Mouse (Mus musculus) liver, embryonic 12.5 days (tissue): Measurements from ENCODE around the gene Grap. TPM values are rescaled to one million over a fixed set of nuclear protein-coding genes. Genes with fewer than 3 reads are reported as not detected.
A peak's percentile ranks its signal among the peaks of the same experiment; 100 is the strongest.

Experiments used
- ATAC-seq: fragments of 200-750 bp; cut with Nextera tagmentation; 2 replicates; pipeline ENCODE4 v1.8.0; 2017; ENCODE audit warnings: moderate number of reproducible peaks, mild to moderate bottlenecking, moderate library complexity
- H3K27ac ChIP-seq: fragments of 300-500 bp; sonication (generic); 2 replicates; pipeline ENCODE4 v1.5.1; 2016; ENCODE audit warnings: mild to moderate bottlenecking
- H3K27me3 ChIP-seq: fragments of 300-500 bp; sonication (generic); replicated peaks from 2 replicates; pipeline ENCODE4 v1.6.1; 2016; ENCODE audit warnings: mild to moderate bottlenecking, moderate library complexity
- H3K36me3 ChIP-seq: fragments of 300-500 bp; sonication (generic); 2 replicates; pipeline ENCODE4 v1.6.1; 2016; ENCODE audit warnings: mild to moderate bottlenecking, moderate library complexity
- H3K4me1 ChIP-seq: fragments of 300-500 bp; sonication (generic); 2 replicates; pipeline ENCODE4 v1.6.1; 2016
- H3K4me2 ChIP-seq: fragments of 300-500 bp; sonication (generic); 2 replicates; pipeline ENCODE4 v1.6.1; 2016; ENCODE audit warnings: mild to moderate bottlenecking, moderate library complexity
- H3K4me3 ChIP-seq: fragments of 300-500 bp; sonication (generic); 2 replicates; pipeline ENCODE4 v1.5.1; 2016; ENCODE audit warnings: mild to moderate bottlenecking, moderate library complexity
- H3K9ac ChIP-seq: fragments of 300-500 bp; sonication (generic); 2 replicates; pipeline ENCODE4 v1.6.1; 2016; ENCODE audit warnings: mild to moderate bottlenecking, moderate library complexity
- H3K9me3 ChIP-seq: fragments of 300-500 bp; sonication (generic); replicated peaks from 2 replicates; pipeline ENCODE4 v1.6.1; 2016; ENCODE audit warnings: mild to moderate bottlenecking, moderate library complexity
- WGBS: fragments of 180-500 bp; shearing (Covaris S2); methylation state at CpG from one replicate; pipeline ENCODE4 v1.1.7; 2016; ENCODE audit not compliant: insufficient replicate concordance; 5-methylcytosine and 5-hydroxymethylcytosine counted together
- polyA plus RNA-seq: library from polyadenylated mRNA; unstranded; fragments of >200 nt; fragmentation: Nextera tagmentation; extraction: Ambion mirVana; gene quantifications from 2 replicates; pipeline ENCODE4 v1.2.1, GENCODE M21; 2016

The Grap gene
- polyA plus RNA-seq, 1 experiment from 2014 or later, result 8.8 TPM

DNA sequence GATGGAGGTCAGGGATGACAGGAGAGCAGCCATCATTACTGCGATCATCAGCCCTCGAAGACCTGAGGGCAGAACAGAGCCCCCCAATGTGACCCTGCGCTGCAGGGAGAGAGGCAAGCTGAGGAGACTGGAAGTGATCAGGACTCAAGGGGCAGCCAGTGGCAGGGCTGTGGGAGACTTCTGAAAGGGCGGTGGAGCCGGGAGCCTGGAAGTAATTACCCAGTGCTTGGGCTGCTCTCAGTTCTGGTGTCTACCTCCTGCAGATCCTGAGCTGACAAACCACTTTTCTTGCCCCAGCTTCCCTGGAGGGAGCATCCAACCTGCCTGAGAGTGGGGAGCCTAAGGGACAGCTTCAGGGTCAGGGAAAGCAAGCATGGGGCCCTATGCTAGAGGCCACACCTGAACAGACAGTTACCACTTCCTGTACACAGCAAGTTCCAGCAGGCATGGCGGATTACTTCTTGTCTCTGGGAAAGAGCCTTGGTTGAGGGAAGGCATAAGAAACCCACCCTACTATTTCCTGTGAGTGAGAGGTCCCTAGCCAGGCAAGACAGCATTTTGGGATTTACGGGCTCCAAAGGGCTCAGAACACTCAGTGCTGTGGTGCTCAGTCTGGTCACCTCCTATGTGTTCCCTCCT lies 23.3 kb downstream of the Grap start:
- Histone ChIP-seq H3K27ac (no peak overlapping the region), H3K4me1 (peaks cover 9% of the 10 kb centered on the region), H3K9me3 (no peaks in the 10 kb centered on the region), H3K27me3 (peaks cover 73% of the 10 kb centered on the region), H3K4me2 (no peak overlapping the region), H3K9ac (no peak overlapping the region), H3K36me3 (no peaks in the 10 kb centered on the region), H3K4me3 (no peak overlapping the region)
- WGBS, result 62% methylated on average over 7 of the region's 7 CpGs
- ATAC-seq, result no peak

DNA sequence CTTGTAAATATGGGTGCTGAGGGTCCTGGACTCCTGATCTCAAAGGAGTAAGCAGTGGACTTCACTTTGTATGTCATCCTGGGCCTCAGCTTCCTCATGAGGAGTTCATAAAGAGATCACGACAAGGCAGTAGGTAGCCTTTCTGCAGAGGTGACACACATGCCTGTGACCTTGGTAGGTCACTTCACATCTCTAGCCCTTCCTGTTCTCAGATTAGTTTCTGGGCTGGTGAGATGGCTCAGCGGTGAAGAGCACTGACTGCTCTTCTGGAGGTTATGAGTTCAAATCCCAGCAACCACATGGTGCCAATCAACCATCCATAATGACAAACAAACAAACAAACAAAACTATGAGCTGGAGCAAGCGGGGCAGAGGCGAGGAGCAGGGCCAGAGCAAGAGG lies 24.6 kb downstream of the Grap start:
- H3K27ac ChIP-seq, result no peak overlapping the region
- no peaks in the 10 kb centered on the region for H3K9me3 ChIP-seq
- H3K9ac ChIP-seq, result no peak overlapping the region
- peaks cover 80% of the 10 kb centered on the region for H3K27me3 ChIP-seq
- H3K4me3 ChIP-seq, result no peak overlapping the region
- no peak for ATAC-seq
- no peaks in the 10 kb centered on the region for H3K36me3 ChIP-seq
- 58% methylated on average over 4 of the region's 4 CpGs for WGBS
- no peak overlapping the region for H3K4me2 ChIP-seq
- peaks cover 9% of the 10 kb centered on the region for H3K4me1 ChIP-seq

DNA sequence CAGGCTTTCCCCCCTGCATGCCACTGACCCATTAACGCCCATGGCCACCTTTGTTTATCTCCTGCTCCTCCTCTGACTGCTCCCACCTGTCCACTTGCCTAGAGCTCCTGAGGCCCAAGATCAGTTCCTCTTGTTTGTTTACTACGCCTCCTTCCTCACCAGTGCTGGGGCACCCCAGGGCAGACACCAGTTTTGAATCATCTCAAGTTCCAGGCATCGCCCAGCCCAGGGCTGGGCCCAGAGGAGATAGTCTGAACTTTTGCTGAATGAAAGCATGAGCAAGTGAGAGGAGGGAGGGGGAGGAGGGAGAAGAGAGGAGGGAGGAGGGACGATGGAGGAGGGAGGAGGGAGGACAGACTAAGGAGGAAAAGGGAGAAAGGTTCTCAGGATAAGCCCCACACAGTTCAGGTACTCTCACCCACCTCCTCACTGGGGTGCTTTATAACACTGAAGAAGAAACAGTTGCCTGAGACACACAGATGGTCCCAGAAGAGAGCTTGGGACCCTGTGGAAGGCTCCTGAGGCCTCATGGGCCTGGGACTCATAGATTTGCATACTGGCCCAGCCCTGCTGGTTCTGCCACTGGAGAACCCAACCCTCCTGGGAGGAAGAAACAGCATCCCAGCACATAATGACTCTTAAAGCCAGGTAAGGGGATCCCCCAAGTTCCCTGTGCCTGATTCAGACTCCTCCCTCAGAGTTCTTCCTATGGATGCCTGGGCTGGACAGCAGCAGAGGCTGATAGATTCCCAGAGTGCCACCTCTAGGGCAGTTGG lies 26.2 kb downstream of the Grap start:
- H3K4me1 ChIP-seq, result peaks cover 19% of the 10 kb centered on the region
- no peak overlapping the region for H3K4me3 ChIP-seq
- WGBS, result 57% methylated on average over 4 of the region's 4 CpGs
- no peak for ATAC-seq
- H3K9ac ChIP-seq, result no peak overlapping the region
- H3K27ac ChIP-seq, result no peak overlapping the region
- no peaks in the 10 kb centered on the region for H3K36me3 ChIP-seq
- H3K9me3 ChIP-seq, result no peaks in the 10 kb centered on the region
- peaks cover 80% of the 10 kb centered on the region for H3K27me3 ChIP-seq
- no peak overlapping the region for H3K4me2 ChIP-seq

DNA sequence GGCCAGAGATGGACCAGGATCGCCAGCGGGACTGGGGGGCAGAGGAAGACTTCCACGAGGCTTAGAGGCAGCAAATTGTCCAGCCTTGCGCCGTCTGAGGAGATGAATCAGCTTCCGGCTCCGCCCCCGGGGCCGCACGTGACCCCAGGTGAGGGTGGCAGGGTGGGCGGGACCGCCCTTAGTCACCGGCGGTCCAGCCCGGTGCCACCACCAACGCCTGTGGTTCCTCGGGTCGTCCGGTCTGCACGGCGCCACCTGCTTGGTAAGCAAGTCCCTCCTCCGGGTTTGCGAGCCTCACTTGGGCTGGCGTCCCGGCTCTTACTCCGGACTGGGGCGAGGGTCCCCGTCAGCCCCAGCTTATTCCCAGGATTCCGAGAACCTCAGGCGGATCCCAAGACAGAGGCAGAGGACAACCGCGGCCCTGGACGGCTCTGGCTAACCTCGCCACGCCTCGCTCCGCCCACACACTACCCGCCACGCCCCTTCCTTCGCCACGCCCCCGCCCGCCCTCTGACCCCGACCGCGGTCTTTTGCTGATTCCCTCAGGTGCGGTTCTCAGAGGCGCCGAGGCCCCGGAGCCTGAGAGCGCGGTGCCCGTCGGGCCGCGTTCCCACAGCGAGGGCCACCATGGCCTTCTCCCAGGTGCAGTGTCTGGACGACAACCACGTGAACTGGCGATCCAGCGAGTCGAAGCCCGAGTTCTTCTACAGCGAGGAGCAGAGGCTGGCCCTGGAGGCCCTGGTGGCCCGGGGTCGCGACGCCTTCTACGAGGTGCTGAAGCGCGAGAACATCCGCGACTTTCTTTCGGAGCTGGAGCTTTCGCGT lies 31.1 kb downstream of the Grap start, which contains the start of gene Fam83g:
Gene Fam83g, plus strand, starts transcription at position 185 of the 825 bp plus-strand sequence.
- Histone ChIP-seq H3K4me1 (peaks cover 59% of the 10 kb centered on the region), H3K27ac (peak within 1 kb of the TSS; percentile 83), H3K4me3 (peak within 1 kb of the TSS; percentile 70), H3K9ac (peak within 1 kb of the TSS; percentile 82), H3K36me3 (peaks cover 15% of the 10 kb centered on the region), H3K9me3 (no peaks in the 10 kb centered on the region), H3K27me3 (peaks cover 72% of the 10 kb centered on the region), H3K4me2 (peak within 1 kb of the TSS; percentile 94)
- peak; percentile 80 for ATAC-seq
- WGBS, result 2% methylated on average over 76 of the region's 76 CpGs

DNA sequence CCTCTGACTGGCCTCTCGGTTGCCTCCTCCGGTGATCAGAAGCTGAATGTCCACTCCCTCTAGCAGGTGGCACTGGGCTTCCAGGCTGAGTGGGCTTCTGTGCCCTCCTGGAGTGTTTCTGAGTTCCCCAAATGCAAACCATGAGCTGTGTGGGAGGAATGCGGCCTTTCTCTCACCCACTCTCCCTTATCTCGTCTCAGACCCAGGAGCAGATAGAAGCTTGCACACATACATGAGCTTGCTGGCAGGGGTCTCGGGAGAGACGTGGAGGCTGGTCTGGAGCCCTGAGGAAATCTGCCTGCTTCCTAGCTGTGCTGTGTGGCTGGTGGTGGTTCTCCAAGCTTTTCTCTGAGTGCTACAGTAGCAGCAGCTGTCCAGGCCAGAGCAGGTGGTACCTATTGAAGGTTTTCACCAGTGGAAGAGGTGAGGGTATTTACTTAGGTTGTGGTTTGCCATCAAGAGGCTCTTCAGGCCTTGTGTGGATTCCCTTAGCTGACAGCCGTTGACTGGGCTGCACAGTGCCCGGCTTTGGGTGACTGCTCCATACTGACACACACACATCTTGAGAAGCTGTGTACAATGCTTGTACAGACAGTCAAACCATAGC lies 32.2 kb downstream of the Grap start:
- Histone ChIP-seq H3K4me1 (peaks cover 66% of the 10 kb centered on the region), H3K36me3 (peaks cover 16% of the 10 kb centered on the region), H3K4me2 (peak overlapping the region; percentile 94), H3K9me3 (no peaks in the 10 kb centered on the region), H3K4me3 (peak overlapping the region; percentile 70), H3K9ac (peak overlapping the region; percentile 82), H3K27me3 (peaks cover 66% of the 10 kb centered on the region), H3K27ac (peak overlapping the region; percentile 83)
- ATAC-seq, result no peak
- 44% methylated on average over 8 of the region's 8 CpGs for WGBS

DNA sequence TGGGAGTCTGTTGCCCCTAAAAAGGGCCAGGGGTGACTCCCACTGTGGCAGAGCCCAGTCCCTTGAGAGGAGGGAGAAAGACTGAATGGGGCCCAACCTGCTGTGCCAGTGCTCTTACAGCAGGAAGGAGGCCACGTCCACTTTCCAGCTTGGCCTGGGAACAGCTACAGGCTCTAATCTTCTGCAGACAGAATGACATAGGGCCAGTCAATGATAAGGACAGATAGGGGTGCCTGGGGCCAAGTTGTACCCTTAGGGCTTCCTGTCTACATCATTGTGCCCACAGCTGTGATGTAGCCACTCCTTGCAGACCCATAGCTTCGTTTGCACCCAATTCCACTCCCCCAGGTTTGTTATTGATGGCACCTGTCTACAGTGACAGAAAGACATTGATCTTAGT lies 33.1 kb downstream of the Grap start:
- peak overlapping the region; percentile 82 for H3K9ac ChIP-seq
- peaks cover 66% of the 10 kb centered on the region for H3K4me1 ChIP-seq
- H3K9me3 ChIP-seq, result no peaks in the 10 kb centered on the region
- H3K27ac ChIP-seq, result peak overlapping the region; percentile 83
- H3K4me2 ChIP-seq, result peak overlapping the region; percentile 94
- peak overlapping the region; percentile 70 for H3K4me3 ChIP-seq
- peaks cover 58% of the 10 kb centered on the region for H3K27me3 ChIP-seq
- peaks cover 16% of the 10 kb centered on the region for H3K36me3 ChIP-seq
- peak; percentile 83 for ATAC-seq
- WGBS, result 10% methylated on average over 2 of the region's 2 CpGs

DNA sequence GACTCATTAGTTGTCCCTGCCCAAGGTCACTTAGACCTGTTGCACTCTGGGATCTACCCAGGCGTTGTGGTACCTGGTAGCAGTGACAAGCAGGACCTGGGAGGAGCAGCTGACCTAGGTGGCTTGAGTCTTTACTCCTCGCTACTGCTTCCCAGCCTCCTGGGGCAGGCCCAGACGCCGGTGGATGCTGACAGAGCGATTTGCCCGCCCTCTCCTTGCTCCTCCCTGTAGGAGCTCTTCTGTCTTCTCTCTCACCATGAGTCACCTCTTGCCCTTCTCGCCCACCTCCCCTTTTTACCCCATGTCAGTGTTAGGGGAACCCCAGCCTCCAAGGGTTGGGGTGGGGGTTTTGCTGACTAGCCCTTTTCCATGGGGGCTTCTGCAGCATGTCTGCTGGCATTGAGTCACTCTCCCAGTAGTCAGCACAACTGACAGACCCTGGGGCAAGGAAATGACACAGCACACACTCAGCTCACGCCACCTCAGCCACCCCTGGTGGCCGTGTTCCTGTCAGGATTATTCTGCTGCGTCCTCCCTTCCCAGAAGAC lies 33.9 kb downstream of the Grap start:
- WGBS, result 36% methylated on average over 10 of the region's 10 CpGs

DNA sequence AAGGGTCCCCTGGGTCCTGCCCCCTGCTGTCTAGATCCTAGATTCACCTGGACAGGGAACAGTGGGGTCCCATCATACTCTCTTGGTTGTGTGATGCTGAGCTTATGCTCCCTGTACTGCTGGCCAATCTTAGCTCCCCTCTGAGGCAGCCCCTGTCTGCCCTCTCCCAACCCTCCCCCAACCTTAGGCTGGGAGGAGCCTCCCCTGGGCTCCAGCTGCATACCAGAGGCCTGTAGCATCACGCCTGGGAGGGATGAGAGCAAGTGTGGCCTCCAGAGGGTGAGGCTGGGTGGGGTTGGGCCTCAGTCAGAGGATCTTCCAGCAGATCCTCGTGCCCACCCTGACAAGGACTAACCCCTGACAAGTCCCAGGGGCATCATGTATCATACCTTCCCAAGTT lies 34.5 kb downstream of the Grap start:
- Histone ChIP-seq H3K4me1 (peaks cover 66% of the 10 kb centered on the region), H3K9me3 (no peaks in the 10 kb centered on the region), H3K4me2 (peak overlapping the region; percentile 94), H3K27me3 (peaks cover 48% of the 10 kb centered on the region), H3K9ac (peak overlapping the region; percentile 82), H3K36me3 (peaks cover 25% of the 10 kb centered on the region), H3K27ac (no peak overlapping the region), H3K4me3 (peak overlapping the region; percentile 70)
- no peak for ATAC-seq
- 33% methylated on average over 2 of the region's 2 CpGs for WGBS

More for the DNA sequence above, 33.9 kb downstream of the Grap start:
- Histone ChIP-seq H3K27ac (peak overlapping the region; percentile 83), H3K4me1 (peaks cover 66% of the 10 kb centered on the region), H3K9me3 (no peaks in the 10 kb centered on the region), H3K4me3 (peak overlapping the region; percentile 70), H3K4me2 (peak overlapping the region; percentile 94), H3K36me3 (peaks cover 19% of the 10 kb centered on the region), H3K9ac (peak overlapping the region; percentile 82), H3K27me3 (peaks cover 49% of the 10 kb centered on the region)
- ATAC-seq, result no peak

DNA sequence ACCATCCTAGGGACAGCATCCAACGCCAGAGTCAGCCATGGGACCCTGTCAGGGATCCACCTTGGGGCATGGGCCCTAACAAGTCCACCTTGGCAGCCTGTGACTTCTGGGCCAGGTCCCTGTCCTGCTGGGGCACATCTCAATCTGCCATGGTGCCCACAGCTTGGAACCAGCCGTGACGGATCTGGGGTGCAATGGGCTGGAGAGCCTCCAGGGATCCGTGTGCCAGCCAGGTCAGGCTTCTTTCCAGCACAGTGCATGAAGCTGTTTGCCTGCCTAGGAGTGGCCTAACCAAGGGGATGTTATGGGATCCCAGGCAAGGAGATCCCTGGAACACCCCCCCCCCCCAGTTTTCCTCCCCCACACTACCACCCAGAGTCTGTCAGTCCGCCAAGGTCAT lies 39.9 kb downstream of the Grap start:
- Histone ChIP-seq H3K4me1 (peaks cover 18% of the 10 kb centered on the region), H3K9ac (no peak overlapping the region), H3K27me3 (peaks cover 22% of the 10 kb centered on the region), H3K9me3 (no peaks in the 10 kb centered on the region), H3K27ac (no peak overlapping the region), H3K4me3 (no peak overlapping the region), H3K36me3 (peaks cover 66% of the 10 kb centered on the region), H3K4me2 (no peak overlapping the region)
- no peak for ATAC-seq
- WGBS, result 80% methylated on average over 5 of the region's 5 CpGs

DNA sequence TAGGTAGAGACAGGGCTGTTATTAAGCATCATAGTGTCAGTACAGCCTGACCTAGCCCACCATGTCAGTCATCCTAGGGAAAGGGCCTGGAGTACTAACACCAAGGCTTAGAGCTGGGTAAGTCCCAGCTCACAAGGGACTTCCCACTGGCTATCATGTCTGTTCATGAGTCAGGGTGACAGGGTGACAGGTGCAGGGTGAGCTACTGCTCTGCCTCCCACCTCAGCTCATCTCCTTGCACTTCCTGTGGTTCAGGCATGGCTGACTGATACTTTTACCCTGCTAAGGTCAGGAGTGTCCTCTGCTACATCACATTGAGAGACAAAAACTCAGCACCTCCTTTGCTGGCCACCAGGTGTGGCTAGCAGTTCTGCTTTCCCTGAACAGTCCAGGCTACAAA lies 45.8 kb downstream of the Grap start:
- Histone ChIP-seq H3K4me2 (no peak overlapping the region), H3K27me3 (peaks cover 8% of the 10 kb centered on the region; the same call in 1 of the 2 replicates), H3K4me3 (no peak overlapping the region), H3K4me1 (no peaks in the 10 kb centered on the region), H3K9me3 (no peaks in the 10 kb centered on the region), H3K27ac (no peak overlapping the region), H3K36me3 (peaks cover 88% of the 10 kb centered on the region), H3K9ac (no peak overlapping the region)
- no peak for ATAC-seq

DNA sequence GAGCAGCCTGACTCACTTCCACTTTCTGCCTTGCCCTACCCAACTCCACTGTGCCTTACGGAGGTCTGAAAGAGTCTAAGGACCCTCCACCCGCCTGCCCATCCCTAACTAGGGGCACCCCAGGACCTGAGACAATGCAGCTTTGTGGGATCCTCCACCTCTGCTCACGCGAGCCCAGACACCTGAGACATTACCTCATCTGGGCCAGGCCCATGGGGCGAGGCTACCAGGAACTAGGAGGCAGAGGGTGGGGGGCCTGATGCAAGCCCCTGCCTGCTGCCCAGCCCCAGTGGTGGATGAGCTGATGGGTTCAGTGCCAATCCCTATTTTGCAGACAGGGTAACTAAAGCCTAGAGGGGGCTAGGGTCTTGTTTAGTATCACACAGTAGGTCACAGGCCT lies 46.4 kb downstream of the Grap start:
- no peak overlapping the region for H3K4me2 ChIP-seq
- H3K27ac ChIP-seq, result no peak overlapping the region
- H3K9ac ChIP-seq, result no peak overlapping the region
- H3K27me3 ChIP-seq, result peaks cover 8% of the 10 kb centered on the region; the same call in 1 of the 2 replicates
- 80% methylated on average over 5 of the region's 5 CpGs for WGBS
- no peaks in the 10 kb centered on the region for H3K4me1 ChIP-seq
- no peaks in the 10 kb centered on the region for H3K9me3 ChIP-seq
- H3K4me3 ChIP-seq, result no peak overlapping the region
- H3K36me3 ChIP-seq, result peaks cover 83% of the 10 kb centered on the region
- no peak for ATAC-seq
